Mouse (Mus musculus) lung, postnatal 4 days (tissue): ENCODE results near the gene Dnal1.
"Not testable (repeated sequence)": the region's sequence is repeated elsewhere in the genome, so short reads cannot be mapped to it uniquely, and the experiment has no call there.

Source experiments
- DNase-seq, 2 experiments: peaks; one replicate each; pipeline ENCODE4 v3.0.0; 2021

The Dnal1 gene

GRCm38 (mm10) chr12:84114153-84114994 is at the start of gene Dnal1:
Gene Dnal1, plus strand, starts transcription at chr12:84114366.
- peak; percentile 90 to 94 for DNase-seq

DNA sequence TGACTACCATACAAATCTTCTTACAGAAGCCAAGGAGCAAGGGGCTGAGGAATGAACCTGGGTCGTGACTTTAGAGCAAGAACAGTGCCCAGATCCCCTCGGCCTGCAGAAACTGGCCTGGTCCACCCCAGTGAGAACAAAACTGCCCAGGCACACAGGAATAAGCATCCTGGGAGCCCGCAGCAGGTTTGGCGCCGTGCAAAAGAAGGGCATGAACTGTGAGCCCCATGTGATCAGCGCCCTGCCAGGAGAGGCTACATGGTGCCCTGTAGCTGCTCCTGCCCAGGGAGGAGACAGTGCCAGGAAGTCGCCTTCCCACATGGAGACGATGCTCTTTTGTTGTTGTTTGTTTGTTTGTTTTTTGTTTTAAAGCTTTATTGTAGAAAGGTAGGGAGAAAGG is 49.5 kb upstream of the Dnal1 start:
- DNase-seq, result no peak

DNA sequence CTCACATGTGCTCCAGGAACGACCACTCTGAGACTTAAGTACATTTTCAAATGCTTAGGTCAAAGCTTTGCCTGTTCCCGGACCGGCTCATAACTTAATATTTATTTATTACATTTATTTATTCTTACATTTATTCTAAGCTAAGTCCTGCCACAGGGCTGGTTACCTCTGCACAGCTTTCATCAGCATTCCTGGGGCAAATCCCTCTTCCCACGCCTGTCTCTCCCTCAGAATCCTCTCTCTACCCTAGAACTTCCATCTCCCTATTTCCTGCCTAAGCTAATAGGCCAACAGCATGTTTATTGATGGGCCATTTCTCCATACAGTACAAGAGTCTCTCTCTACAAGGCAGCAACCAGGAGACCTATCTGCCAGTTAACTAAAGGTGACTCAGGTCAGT is 46.4 kb upstream of the Dnal1 start:
- no peak for DNase-seq

DNA sequence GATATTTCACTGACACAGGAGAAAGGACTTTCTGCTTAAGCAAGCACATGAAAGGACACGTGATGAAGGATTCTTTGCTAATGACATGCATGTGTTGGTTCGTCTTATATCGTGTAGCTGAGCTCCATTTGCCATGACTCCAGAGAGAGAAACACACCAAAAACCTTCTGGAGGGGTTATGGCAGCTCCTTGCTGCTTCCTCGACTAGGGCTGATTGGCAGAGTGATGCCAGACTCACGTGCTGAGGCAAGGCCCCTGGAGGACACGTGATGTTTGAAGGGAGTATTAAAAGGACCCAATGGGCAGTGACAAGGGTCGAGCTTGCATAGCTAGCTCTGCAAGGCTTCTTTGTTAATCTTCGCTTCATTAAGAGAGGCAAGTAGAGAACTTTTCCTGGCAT is 45.9 kb upstream of the Dnal1 start:
- no peak for DNase-seq

DNA sequence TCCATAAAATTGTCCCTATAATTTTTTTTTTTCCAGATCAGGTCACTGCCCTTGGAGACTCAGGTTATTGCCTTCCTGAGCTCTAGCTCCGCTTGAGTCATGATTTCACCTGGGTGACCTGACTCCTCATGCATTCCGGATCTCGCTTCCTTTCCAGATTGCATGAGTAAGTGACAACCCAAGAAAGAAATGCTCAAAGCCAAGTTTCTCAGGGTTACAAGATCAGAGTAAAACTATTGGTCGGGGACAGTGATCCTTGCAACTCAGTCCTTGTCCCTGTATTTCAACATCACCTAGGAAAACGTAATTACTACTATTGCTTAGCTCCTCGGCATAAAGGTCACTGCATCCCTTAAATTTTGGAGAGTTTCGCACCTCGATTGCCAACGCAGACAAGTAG is 45.2 kb upstream of the Dnal1 start, which contains the start of gene Acot5:
Gene Acot5 (plus strand): TSS at position 340 of the 400 bp plus-strand sequence.
- DNase-seq, result no peak

DNA sequence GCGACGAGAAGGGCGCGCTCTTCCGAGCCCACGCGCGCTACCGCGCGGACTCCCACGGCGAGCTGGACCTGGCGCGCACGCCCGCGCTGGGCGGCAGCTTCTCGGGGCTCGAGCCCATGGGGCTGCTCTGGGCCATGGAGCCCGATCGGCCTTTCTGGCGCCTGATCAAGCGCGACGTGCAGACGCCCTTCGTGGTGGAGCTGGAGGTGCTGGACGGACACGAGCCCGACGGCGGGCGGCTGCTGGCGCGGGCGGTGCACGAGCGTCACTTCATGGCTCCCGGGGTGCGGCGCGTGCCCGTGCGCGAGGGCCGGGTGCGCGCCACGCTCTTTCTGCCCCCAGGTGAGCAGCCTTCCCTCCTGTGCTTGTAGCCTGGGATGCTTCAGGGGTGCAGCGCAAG is 44.6 kb upstream of the Dnal1 start:
- peak; percentile 31 to 69 for DNase-seq

DNA sequence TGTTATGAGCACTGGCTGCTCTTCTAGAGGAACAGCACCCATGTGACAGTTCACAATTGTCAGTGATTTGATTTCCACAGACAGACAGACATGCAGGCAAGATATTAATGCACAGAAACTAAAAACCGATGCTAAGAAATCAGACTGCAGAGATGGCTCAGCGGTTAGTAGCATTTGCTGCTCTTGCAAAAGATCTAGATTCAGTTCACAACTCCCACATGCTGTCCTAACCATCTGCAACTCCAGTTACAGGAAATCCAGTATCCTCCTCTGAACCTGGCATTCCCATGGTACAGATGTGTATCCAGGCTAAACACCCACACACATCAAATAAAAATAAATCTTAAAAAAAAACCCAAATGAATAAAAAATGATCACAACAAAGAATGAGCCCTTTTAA is 42.5 kb upstream of the Dnal1 start:
- no peak for DNase-seq

- no peak for DNase-seq
Measured at GRCm38 (mm10) chr12:84077371-84077990, 36.7 kb upstream of the Dnal1 start.

DNA sequence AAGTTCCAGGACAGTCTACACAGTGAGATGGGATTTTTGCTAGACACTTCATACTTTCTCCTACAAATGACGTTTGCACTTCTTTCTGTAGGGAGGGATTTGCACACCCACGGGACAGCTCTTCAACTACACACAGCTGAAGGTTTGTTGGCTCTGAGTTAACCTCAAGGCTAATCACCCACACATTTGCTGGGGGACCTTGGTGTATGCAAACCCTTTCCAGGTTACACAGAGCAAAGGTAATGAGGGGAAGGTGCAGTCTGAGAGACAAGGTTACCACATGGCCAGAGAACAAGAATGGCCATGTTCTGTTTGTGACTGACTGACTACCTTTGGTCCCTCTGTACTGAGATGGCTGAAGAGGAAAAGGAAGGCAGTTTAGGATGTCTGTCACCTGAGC is 30.3 kb upstream of the Dnal1 start:
- no peak for DNase-seq

GRCm38 (mm10) chr12:84084581-84084980 is 29.6 kb upstream of the Dnal1 start:
- no peak for DNase-seq

DNA sequence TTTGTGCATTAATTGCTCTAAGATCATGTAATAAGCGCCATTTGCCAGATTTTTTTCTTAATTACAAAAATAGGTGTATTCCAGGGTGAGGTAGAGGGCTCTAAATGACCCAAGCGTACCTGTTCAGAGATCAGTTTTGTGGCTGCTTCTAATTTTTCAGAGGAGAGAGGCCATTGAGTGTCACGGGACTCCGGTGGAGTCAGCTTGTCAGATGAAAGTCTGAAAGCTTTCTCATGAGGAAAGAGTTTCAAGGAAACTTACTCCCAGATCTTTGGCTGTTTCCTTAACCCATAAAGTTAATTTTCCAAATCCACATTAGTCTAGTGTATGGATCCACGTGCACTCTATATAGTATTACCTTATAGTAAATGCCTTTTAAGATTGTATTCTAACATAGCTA is 19.5 kb upstream of the Dnal1 start:
- not testable (repeated sequence) for DNase-seq

- DNase-seq, result no peak
Measured at GRCm38 (mm10) chr12:84099605-84100004, 14.6 kb upstream of the Dnal1 start.

- DNase-seq, result no peak
Measured at GRCm38 (mm10) chr12:84100071-84100470, 14.1 kb upstream of the Dnal1 start.

DNA sequence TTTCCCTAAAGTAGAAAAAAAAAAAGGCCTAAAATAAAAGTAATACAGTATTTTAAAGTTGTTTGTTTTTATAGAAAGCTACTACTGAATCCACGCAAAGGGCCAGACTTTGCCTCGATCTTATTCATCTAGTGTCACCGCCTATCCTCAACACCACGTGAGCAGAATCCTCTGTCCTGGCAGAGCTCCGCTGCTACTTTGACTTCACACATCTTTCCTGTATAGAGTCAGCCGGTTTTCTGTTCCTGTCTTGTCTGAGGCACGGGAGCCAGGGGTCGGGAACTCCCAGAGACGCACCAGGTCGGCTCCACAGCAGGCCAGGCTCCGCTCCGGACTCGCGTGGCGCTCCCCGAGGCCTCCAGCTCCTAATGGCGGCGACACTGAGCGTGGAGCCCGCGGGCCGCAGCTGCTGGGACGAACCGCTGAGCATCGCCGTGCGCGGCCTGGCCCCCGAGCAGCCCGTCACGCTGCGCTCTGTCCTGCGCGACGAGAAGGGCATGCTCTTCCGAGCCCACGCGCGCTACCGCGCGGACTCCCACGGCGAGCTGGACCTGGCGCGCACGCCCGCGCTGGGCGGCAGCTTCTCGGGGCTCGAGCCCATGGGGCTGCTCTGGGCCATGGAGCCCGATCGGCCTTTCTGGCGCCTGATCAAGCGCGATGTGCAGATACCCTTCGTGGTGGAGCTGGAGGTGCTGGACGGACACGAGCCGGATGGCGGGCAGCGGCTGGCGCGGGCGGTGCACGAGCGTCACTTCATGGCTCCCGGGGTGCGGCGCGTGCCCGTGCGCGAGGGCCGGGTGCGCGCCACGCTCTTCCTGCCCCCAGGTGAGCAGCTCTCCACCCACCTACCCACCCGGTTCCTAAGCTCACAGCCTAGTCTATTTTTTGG is 13.3 kb upstream of the Dnal1 start, which contains the start of gene Acot6:
Gene Acot6 (plus strand): TSS at position 51 of the 889 bp plus-strand sequence.
- DNase-seq, result peak; percentile 52 to 69

DNA sequence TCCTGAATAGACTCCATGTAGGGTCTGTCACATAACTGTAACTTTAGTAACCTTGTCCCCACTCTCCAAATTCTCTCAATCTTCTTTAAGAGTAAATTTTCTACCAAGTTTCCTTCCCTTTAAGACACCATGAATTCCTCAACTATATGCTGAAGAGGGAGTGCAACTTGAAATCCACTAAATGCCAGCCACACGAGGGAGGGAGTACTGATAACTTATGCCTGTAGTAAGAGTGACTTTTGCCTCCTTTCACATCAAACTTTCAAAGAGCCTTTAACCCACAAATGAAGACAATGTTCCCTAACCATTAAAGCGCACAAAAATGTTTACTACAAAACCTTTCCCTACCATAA is 12.7 kb upstream of the Dnal1 start:
- DNase-seq, result no peak

- no peak for DNase-seq
Measured at GRCm38 (mm10) chr12:84107012-84107411, 7.2 kb upstream of the Dnal1 start.

GRCm38 (mm10) chr12:84107692-84108091 is 6.5 kb upstream of the Dnal1 start:
- no peak for DNase-seq

DNA sequence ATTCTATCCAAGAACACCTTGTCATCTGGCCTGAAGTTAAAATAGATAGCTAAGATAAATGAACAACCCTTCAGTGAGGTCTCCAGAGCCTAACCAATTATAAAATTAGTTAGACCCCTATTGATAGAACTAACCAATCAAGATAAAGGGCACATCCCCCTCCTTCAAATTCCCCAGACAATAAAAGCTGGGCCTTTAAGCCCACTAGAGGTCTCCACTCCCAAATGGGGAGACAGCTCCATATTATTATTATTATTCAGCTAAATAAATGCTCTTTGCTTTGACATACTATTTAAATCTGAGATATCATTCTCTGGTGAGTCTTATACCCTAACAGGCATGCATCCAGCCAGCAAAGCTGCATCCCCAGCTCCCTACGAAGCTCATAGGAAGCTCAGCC is 4.2 kb upstream of the Dnal1 start:
- no peak for DNase-seq

GRCm38 (mm10) chr12:84110814-84111213 is 3.4 kb upstream of the Dnal1 start:
- no peak for DNase-seq

DNA sequence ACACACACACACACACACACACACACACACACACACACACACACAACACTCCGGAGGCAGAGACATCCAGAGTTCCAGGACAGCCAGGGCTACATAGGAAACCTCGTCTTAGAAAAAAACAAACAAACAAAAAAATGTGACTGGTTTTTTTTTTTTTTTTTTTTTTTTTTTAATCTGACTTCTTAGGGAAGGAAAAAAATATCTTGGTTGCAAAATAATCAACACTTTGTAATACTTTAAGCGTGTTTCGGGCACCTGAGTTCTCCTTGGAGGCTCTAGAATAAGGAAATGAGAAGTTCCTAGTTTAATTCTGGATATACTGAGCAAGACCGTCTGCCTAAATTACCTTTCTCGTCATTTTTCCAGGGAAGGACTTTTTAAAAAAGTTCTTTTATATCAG is 490 bp upstream of the Dnal1 start:
- no peak for DNase-seq

- DNase-seq, result no peak
Measured at GRCm38 (mm10) chr12:84119584-84119983, 5.4 kb downstream of the Dnal1 start.

GRCm38 (mm10) chr12:84125892-84126291 is 11.7 kb downstream of the Dnal1 start:
- DNase-seq, result peak; percentile 15 to 38

DNA sequence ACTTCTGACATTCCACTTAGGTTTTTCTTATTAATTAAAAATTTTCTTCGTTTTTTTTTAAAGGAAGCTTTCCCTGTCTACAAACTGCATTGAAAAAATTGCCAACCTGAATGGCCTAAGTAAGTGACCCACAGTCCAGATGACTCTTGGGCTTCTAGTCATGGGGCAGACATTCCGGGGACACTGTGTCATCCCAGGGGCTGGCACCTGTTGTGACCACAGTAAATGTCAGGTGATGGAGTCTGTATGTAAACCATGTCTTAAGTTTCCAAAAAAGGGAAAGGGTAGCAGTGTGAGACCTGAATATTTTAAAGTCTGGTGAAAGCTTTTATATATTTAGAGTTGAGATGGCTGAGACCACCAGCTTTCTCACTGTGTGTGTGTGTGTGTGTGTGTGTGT is 12.7 kb downstream of the Dnal1 start:
- no peak for DNase-seq
